Mouse (Mus musculus) MEL (cell line): Measurements from ENCODE around the gene Tas2r110. TPM values are rescaled to one million over a fixed set of nuclear protein-coding genes. Genes with fewer than 3 reads are reported as not detected.

ENCODE experiments used
- polyA plus RNA-seq, 2 experiments: library from polyadenylated mRNA; stranded (reverse) in 1 of 2; unstranded in 1 of 2; fragments of >175 nt in 1 of 2; fragments of >200 nt in 1 of 2; gene quantifications; 2 replicates each; pipeline versions ENCODE4 v1.2.1 to v1.2.4; 2012; ENCODE audit warnings: low replicate concordance in 2 of 2, low read depth in 1 of 2; ENCODE audit not compliant: insufficient read length in 2 of 2, insufficient read depth in 1 of 2, missing spikeins in 1 of 2
- total RNA-seq: library from RNA; depleted of rRNA; stranded (reverse); fragments of 300-350 nt; gene quantifications from 2 replicates; pipeline ENCODE4 v1.2.3, GENCODE M21; 2012; rRNA removed

Tas2r110 gene
- total and polyA plus RNA-seq, 3 experiments: not detected

Other genes with a start within 250 kb of the Tas2r110 start
- not detected in 2 replicates for gene A630073D07Rik, start 216.5 kb upstream of the Tas2r110 start, total RNA-seq
- not detected for gene A630073D07Rik, start 216.5 kb upstream of the Tas2r110 start, polyA plus RNA-seq
- gene Tas2r120, start 211.1 kb upstream of the Tas2r110 start, total RNA-seq: not detected in 2 replicates
- not detected for gene Tas2r120, start 211.1 kb upstream of the Tas2r110 start, polyA plus RNA-seq
- not detected in 2 replicates for gene Tas2r121, start 167.0 kb upstream of the Tas2r110 start, total RNA-seq
- gene Tas2r121, start 167.0 kb upstream of the Tas2r110 start, polyA plus RNA-seq: not detected
- gene Tas2r122, start 156.1 kb upstream of the Tas2r110 start, total RNA-seq: not detected in 2 replicates
- gene Tas2r122, start 156.1 kb upstream of the Tas2r110 start, polyA plus RNA-seq: not detected
- not detected in 2 replicates for gene Tas2r115, start 130.0 kb upstream of the Tas2r110 start, total RNA-seq
- gene Tas2r115, start 130.0 kb upstream of the Tas2r110 start, polyA plus RNA-seq: not detected
- not detected in 2 replicates for gene Tas2r124, start 113.3 kb upstream of the Tas2r110 start, total RNA-seq
- not detected for gene Tas2r124, start 113.3 kb upstream of the Tas2r110 start, polyA plus RNA-seq
- gene Tas2r102, start 105.9 kb upstream of the Tas2r110 start, total RNA-seq: not detected in 2 replicates
- gene Tas2r102, start 105.9 kb upstream of the Tas2r110 start, polyA plus RNA-seq: not detected
- not detected in 2 replicates for gene Tas2r136, start 89.8 kb upstream of the Tas2r110 start, total RNA-seq
- gene Tas2r136, start 89.8 kb upstream of the Tas2r110 start, polyA plus RNA-seq: not detected
- gene Tas2r117, start 65.2 kb upstream of the Tas2r110 start, total RNA-seq: not detected in 2 replicates
- gene Tas2r117, start 65.2 kb upstream of the Tas2r110 start, polyA plus RNA-seq: not detected
- not detected in 2 replicates for gene Tas2r123, start 20.9 kb upstream of the Tas2r110 start, total RNA-seq
- gene Tas2r123, start 20.9 kb upstream of the Tas2r110 start, polyA plus RNA-seq: not detected
- not detected in 2 replicates for gene Tas2r116, start 12.6 kb upstream of the Tas2r110 start, total RNA-seq
- gene Tas2r116, start 12.6 kb upstream of the Tas2r110 start, polyA plus RNA-seq: not detected
- not detected in 2 replicates for gene Tas2r113, start 25.0 kb downstream of the Tas2r110 start, total RNA-seq
- gene Tas2r113, start 25.0 kb downstream of the Tas2r110 start, polyA plus RNA-seq: not detected
- gene Tas2r125, start 41.6 kb downstream of the Tas2r110 start, total RNA-seq: not detected in 2 replicates
- gene Tas2r125, start 41.6 kb downstream of the Tas2r110 start, polyA plus RNA-seq: not detected
- gene Tas2r129, start 83.1 kb downstream of the Tas2r110 start, total RNA-seq: not detected in 2 replicates
- gene Tas2r129, start 83.1 kb downstream of the Tas2r110 start, polyA plus RNA-seq: not detected
- gene Tas2r131, start 89.9 kb downstream of the Tas2r110 start, total RNA-seq: not detected in 2 replicates
- gene Tas2r131, start 89.9 kb downstream of the Tas2r110 start, polyA plus RNA-seq: not detected
- not detected in 2 replicates for gene Tas2r109, start 113.0 kb downstream of the Tas2r110 start, total RNA-seq
- not detected for gene Tas2r109, start 113.0 kb downstream of the Tas2r110 start, polyA plus RNA-seq
- gene Tas2r103, start 169.1 kb downstream of the Tas2r110 start, total RNA-seq: not detected in 2 replicates
- gene Tas2r103, start 169.1 kb downstream of the Tas2r110 start, polyA plus RNA-seq: not detected
- gene Tas2r140, start 187.8 kb downstream of the Tas2r110 start, total RNA-seq: not detected in 2 replicates
- not detected for gene Tas2r140, start 187.8 kb downstream of the Tas2r110 start, polyA plus RNA-seq
- 11.4 and 14.3 TPM in 2 replicates for gene Smim10l1, start 236.9 kb downstream of the Tas2r110 start, total RNA-seq
- gene Smim10l1, start 236.9 kb downstream of the Tas2r110 start, polyA plus RNA-seq: 10 to 100 TPM in 1 of 2 experiments, not detected in 1; 28.0 TPM